Mouse (Mus musculus): ENCODE data around the gene Ncmap. TPM values are rescaled to one million over a fixed set of nuclear protein-coding genes. Genes with fewer than 3 reads are reported as not detected.

Gene Ncmap
- polyA plus RNA-seq, 1 experiment from 2014 or later, result 0.88 TPM

- no peaks in the 10 kb centered on the region for H3K9me3 ChIP-seq
Observed at GRCm38 (mm10) chr4:135425625-135426024, 27.6 kb upstream of the Ncmap start.

GRCm38 (mm10) chr4:135420961-135421360 is 22.9 kb upstream of the Ncmap start:
- WGBS, result 93% methylated on average over 13 of the region's 13 CpGs
- no peaks in the 10 kb centered on the region for H3K9me3 ChIP-seq

More at GRCm38 (mm10) chr4:135425625-135426024, 27.6 kb upstream of the Ncmap start:
- peaks cover 17% of the 10 kb centered on the region; the same call in 1 of the 2 replicates for H3K36me3 ChIP-seq (replicated peaks)
- WGBS, result 88% methylated on average over 9 of the region's 9 CpGs
- no peak for DNase-seq (ENCODE audit: low spot score)
- no peak overlapping the region for H3K27ac ChIP-seq (replicated peaks)
- H3K4me3 ChIP-seq, result no peak overlapping the region
- H3K4me1 ChIP-seq, result peaks cover 5% of the 10 kb centered on the region; the same call in 1 of the 2 replicates
- H3K27me3 ChIP-seq (replicated peaks; ENCODE audit: low read depth, poor library complexity, severe bottlenecking), result no peaks in the 10 kb centered on the region

GRCm38 (mm10) chr4:135420416-135420815 is 22.4 kb upstream of the Ncmap start:
- WGBS, result 81% methylated on average over 11 of the region's 11 CpGs
- no peak for DNase-seq (ENCODE audit: low spot score)
- H3K36me3 ChIP-seq (replicated peaks), result peaks cover 51% of the 10 kb centered on the region

More at GRCm38 (mm10) chr4:135420961-135421360, 22.9 kb upstream of the Ncmap start:
- H3K27me3 ChIP-seq (replicated peaks; ENCODE audit: low read depth, poor library complexity, severe bottlenecking), result no peaks in the 10 kb centered on the region
- no peak overlapping the region for H3K4me3 ChIP-seq
- DNase-seq (ENCODE audit: low spot score), result no peak
- H3K36me3 ChIP-seq (replicated peaks), result peaks cover 50% of the 10 kb centered on the region
- H3K4me1 ChIP-seq, result no peaks in the 10 kb centered on the region
- no peak overlapping the region for H3K27ac ChIP-seq (replicated peaks)

GRCm38 (mm10) chr4:135419996-135420395 is 22.0 kb upstream of the Ncmap start:
- WGBS, result 83% methylated on average over 21 of the region's 21 CpGs
- H3K27ac ChIP-seq (replicated peaks), result no peak overlapping the region; the same call in 1 of the 2 replicates
- peaks cover 51% of the 10 kb centered on the region for H3K36me3 ChIP-seq (replicated peaks)

More at GRCm38 (mm10) chr4:135420416-135420815, 22.4 kb upstream of the Ncmap start:
- H3K4me1 ChIP-seq, result no peaks in the 10 kb centered on the region
- no peak overlapping the region; the same call in 1 of the 2 replicates for H3K27ac ChIP-seq (replicated peaks)
- no peak overlapping the region for H3K4me3 ChIP-seq
- H3K9me3 ChIP-seq, result no peaks in the 10 kb centered on the region
- H3K27me3 ChIP-seq (replicated peaks; ENCODE audit: low read depth, poor library complexity, severe bottlenecking), result no peaks in the 10 kb centered on the region

GRCm38 (mm10) chr4:135416367-135416766 is 18.3 kb upstream of the Ncmap start:
- 90% methylated on average over 21 of the region's 21 CpGs for WGBS
- no peak for DNase-seq (ENCODE audit: low spot score)
- Histone ChIP-seq H3K27me3 (replicated peaks; ENCODE audit: low read depth, poor library complexity, severe bottlenecking) (no peaks in the 10 kb centered on the region), H3K9me3 (no peaks in the 10 kb centered on the region), H3K36me3 (replicated peaks) (peaks cover 42% of the 10 kb centered on the region), H3K27ac (replicated peaks) (no peak overlapping the region), H3K4me1 (no peaks in the 10 kb centered on the region), H3K4me3 (no peak overlapping the region)

More at GRCm38 (mm10) chr4:135419996-135420395, 22.0 kb upstream of the Ncmap start:
- H3K4me3 ChIP-seq, result no peak overlapping the region
- no peak for DNase-seq (ENCODE audit: low spot score)
- H3K9me3 ChIP-seq, result no peaks in the 10 kb centered on the region
- no peaks in the 10 kb centered on the region for H3K4me1 ChIP-seq
- H3K27me3 ChIP-seq (replicated peaks; ENCODE audit: low read depth, poor library complexity, severe bottlenecking), result no peaks in the 10 kb centered on the region

GRCm38 (mm10) chr4:135413491-135413890 is 15.5 kb upstream of the Ncmap start:
- H3K9me3 ChIP-seq, result no peaks in the 10 kb centered on the region
- no peaks in the 10 kb centered on the region for H3K4me1 ChIP-seq
- 82% methylated on average over 8 of the region's 8 CpGs for WGBS
- H3K27me3 ChIP-seq (replicated peaks; ENCODE audit: low read depth, poor library complexity, severe bottlenecking), result no peaks in the 10 kb centered on the region
- no peak overlapping the region for H3K4me3 ChIP-seq
- no peak overlapping the region for H3K27ac ChIP-seq (replicated peaks)
- no peak for DNase-seq (ENCODE audit: low spot score)
- H3K36me3 ChIP-seq (replicated peaks), result peaks cover 24% of the 10 kb centered on the region

GRCm38 (mm10) chr4:135411633-135412032 is 13.6 kb upstream of the Ncmap start:
- Histone ChIP-seq H3K36me3 (replicated peaks) (peaks cover 14% of the 10 kb centered on the region), H3K27me3 (replicated peaks; ENCODE audit: low read depth, poor library complexity, severe bottlenecking) (no peaks in the 10 kb centered on the region), H3K27ac (replicated peaks) (no peak overlapping the region), H3K9me3 (no peaks in the 10 kb centered on the region), H3K4me1 (no peaks in the 10 kb centered on the region), H3K4me3 (no peak overlapping the region)
- peak; percentile 62 for DNase-seq (ENCODE audit: low spot score)
- WGBS, result 43% methylated on average over 4 of the region's 4 CpGs

- Histone ChIP-seq H3K27ac (replicated peaks) (no peak overlapping the region), H3K36me3 (replicated peaks) (no peaks in the 10 kb centered on the region), H3K27me3 (replicated peaks; ENCODE audit: low read depth, poor library complexity, severe bottlenecking) (0 out of 2 replicates have a peak, but pooled peaks cover 5% of the 10 kb centered on the region), H3K4me3 (no peak overlapping the region), H3K4me1 (0 out of 2 replicates have a peak, but pooled peaks cover 3% of the 10 kb centered on the region), H3K9me3 (no peaks in the 10 kb centered on the region)
- whole genome bisulfite sequencing, result 71% methylated on average over 5 of the region's 5 CpGs
- no peak for DNase-seq (ENCODE audit: low spot score)
Observed at GRCm38 (mm10) chr4:135406180-135406579, 8.2 kb upstream of the Ncmap start.

GRCm38 (mm10) chr4:135404916-135405315 is 6.9 kb upstream of the Ncmap start:
- Histone ChIP-seq H3K27me3 (replicated peaks; ENCODE audit: low read depth, poor library complexity, severe bottlenecking) (peaks cover 15% of the 10 kb centered on the region; the same call in 1 of the 2 replicates), H3K4me3 (no peak overlapping the region), H3K4me1 (0 out of 2 replicates have a peak, but pooled peaks cover 3% of the 10 kb centered on the region), H3K9me3 (no peaks in the 10 kb centered on the region), H3K27ac (replicated peaks) (no peak overlapping the region), H3K36me3 (replicated peaks) (no peaks in the 10 kb centered on the region)
- 85% methylated on average over 2 of the region's 2 CpGs for WGBS
- no peak for DNase-seq (ENCODE audit: low spot score)

- no peak overlapping the region for H3K4me3 ChIP-seq
- H3K27ac ChIP-seq (replicated peaks), result no peak overlapping the region
- DNase-seq (ENCODE audit: low spot score), result no peak
- peaks cover 24% of the 10 kb centered on the region for H3K27me3 ChIP-seq (replicated peaks; ENCODE audit: low read depth, poor library complexity, severe bottlenecking)
- H3K4me1 ChIP-seq, result 0 out of 2 replicates have a peak, but pooled peaks cover 3% of the 10 kb centered on the region
- 74% methylated on average over 10 of the region's 10 CpGs for WGBS
- no peaks in the 10 kb centered on the region for H3K9me3 ChIP-seq
- H3K36me3 ChIP-seq (replicated peaks), result no peaks in the 10 kb centered on the region
Observed at GRCm38 (mm10) chr4:135404048-135404447, 6.0 kb upstream of the Ncmap start.

GRCm38 (mm10) chr4:135401881-135402280 is 3.9 kb upstream of the Ncmap start:
- Histone ChIP-seq H3K4me1 (peaks cover 17% of the 10 kb centered on the region), H3K4me3 (no peak overlapping the region), H3K27ac (replicated peaks) (no peak overlapping the region), H3K36me3 (replicated peaks) (no peaks in the 10 kb centered on the region), H3K9me3 (no peaks in the 10 kb centered on the region), H3K27me3 (replicated peaks; ENCODE audit: low read depth, poor library complexity, severe bottlenecking) (peaks cover 46% of the 10 kb centered on the region)
- 41% methylated on average over 7 of the region's 7 CpGs for WGBS
- DNase-seq (ENCODE audit: low spot score), result no peak

GRCm38 (mm10) chr4:135397551-135397950 is 476 bp downstream of the Ncmap start:
- no peak overlapping the region for H3K27ac ChIP-seq (replicated peaks)
- peak overlapping the region; percentile 61 for H3K4me3 ChIP-seq
- DNase-seq (ENCODE audit: low spot score), result peak; percentile 39
- no peaks in the 10 kb centered on the region for H3K36me3 ChIP-seq (replicated peaks)
- peaks cover 70% of the 10 kb centered on the region for H3K27me3 ChIP-seq (replicated peaks; ENCODE audit: low read depth, poor library complexity, severe bottlenecking)
- WGBS, result 5% methylated on average over 16 of the region's 16 CpGs
- 0 out of 2 replicates have a peak, but pooled peaks cover 5% of the 10 kb centered on the region for H3K9me3 ChIP-seq
- H3K4me1 ChIP-seq, result peaks cover 16% of the 10 kb centered on the region

GRCm38 (mm10) chr4:135396303-135396702 is 1.7 kb downstream of the Ncmap start:
- H3K27me3 ChIP-seq (replicated peaks; ENCODE audit: low read depth, poor library complexity, severe bottlenecking), result peaks cover 65% of the 10 kb centered on the region
- H3K36me3 ChIP-seq (replicated peaks), result no peaks in the 10 kb centered on the region
- no peak overlapping the region for H3K27ac ChIP-seq (replicated peaks)
- peaks cover 16% of the 10 kb centered on the region for H3K4me1 ChIP-seq
- DNase-seq (ENCODE audit: low spot score), result no peak
- 86% methylated on average over 5 of the region's 5 CpGs for WGBS
- 0 out of 2 replicates have a peak, but pooled peaks cover 5% of the 10 kb centered on the region for H3K9me3 ChIP-seq
- no peak overlapping the region for H3K4me3 ChIP-seq

Measured in embryonic facial prominence, embryonic 10.5 days (tissue).